Mouse (Mus musculus): ENCODE data around the gene Slc5a5. TPM values are rescaled to one million over a fixed set of nuclear protein-coding genes. Genes with fewer than 3 reads are reported as not detected.

The Slc5a5 gene
- polyA plus RNA-seq, 1 experiment, result 6.7 TPM

DNA sequence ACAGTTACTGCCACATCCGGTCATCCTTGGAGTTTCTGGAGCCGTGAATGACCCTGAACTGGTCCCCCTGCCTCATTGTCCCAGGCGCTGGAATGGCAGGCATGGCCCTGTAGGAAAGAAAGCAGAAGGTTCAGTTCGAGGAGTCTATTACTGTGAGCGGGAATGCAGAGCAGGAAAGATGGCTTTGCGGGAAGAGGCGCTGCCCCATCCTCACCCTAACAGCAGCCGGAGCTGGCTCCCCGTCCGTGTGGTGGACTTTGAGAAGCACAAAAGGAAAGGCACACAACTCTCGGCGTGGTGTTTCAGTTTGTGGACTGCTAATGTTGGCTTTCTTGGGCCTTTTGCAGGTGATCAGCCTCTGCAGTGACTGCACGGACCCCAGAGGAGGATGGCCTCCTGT lies 18.1 kb downstream of the Slc5a5 start:
- peak in 1 of 2 experiments; percentile 20 for DNase-seq
- peaks cover 11% of the 10 kb centered on the region for H3K4me1 ChIP-seq (ENCODE audit: control insufficient read depth, insufficient read depth, low read length)
- no peak overlapping the region for H3K27ac ChIP-seq (ENCODE audit: insufficient read depth, low read length)
- no peaks in the 10 kb centered on the region for H3K27me3 ChIP-seq (ENCODE audit: control insufficient read depth, insufficient read depth, low read length)
- WGBS, result 90% methylated on average over 13 of the region's 13 CpGs
- no peak overlapping the region for H3K4me3 ChIP-seq (replicated peaks; ENCODE audit: insufficient read depth, low read depth, low read length)
- TF ChIP-seq POLR2A (IDR thresholded peaks at IDR 0.05; ENCODE audit: borderline replicate concordance, insufficient read depth, low read length) (no peak), CTCF (IDR thresholded peaks at IDR 0.05; ENCODE audit: borderline replicate concordance, insufficient read depth, low read depth, low read length) (no peak)

DNA sequence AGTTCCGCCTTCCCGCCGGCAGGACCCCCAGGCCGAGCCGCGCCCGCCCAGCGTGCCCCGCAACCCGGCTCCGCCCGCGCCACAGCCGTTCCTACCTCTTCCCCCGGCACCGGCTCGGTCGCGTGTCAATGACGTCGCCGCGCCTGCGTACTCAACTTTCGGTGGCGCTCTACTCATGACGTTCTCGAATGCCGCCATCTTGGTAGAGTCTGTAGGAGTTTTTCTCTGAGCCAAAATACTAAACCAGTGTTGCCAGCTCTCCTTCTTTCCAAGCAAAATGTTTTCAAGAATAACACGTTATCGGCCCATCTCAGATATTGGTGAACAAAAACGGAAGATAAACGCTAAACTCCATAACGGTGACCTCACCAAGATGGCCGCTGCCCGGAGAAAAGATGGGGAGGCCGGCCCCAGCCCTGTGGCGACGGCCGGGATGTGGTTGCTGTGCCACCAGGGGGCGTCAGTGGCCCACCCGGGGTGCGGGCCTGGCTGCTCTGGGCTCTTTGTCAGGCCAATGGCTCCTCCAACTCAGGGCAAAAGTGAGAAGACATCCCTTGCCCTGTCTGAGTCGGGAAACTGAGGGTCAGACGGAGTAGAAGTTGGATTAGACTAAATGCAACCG lies 19.1 kb downstream of the Slc5a5 start, which contains the start of gene Ccdc124:
Ccdc124 (minus strand) TSS at position 572 of the 622 bp plus-strand sequence.
- peak; percentile 92 for TF ChIP-seq CTCF (IDR thresholded peaks at IDR 0.05; ENCODE audit: borderline replicate concordance, insufficient read depth, low read depth, low read length)
- TF ChIP-seq POLR2A (IDR thresholded peaks at IDR 0.05; ENCODE audit: borderline replicate concordance, insufficient read depth, low read length), result peak; percentile 79

DNA sequence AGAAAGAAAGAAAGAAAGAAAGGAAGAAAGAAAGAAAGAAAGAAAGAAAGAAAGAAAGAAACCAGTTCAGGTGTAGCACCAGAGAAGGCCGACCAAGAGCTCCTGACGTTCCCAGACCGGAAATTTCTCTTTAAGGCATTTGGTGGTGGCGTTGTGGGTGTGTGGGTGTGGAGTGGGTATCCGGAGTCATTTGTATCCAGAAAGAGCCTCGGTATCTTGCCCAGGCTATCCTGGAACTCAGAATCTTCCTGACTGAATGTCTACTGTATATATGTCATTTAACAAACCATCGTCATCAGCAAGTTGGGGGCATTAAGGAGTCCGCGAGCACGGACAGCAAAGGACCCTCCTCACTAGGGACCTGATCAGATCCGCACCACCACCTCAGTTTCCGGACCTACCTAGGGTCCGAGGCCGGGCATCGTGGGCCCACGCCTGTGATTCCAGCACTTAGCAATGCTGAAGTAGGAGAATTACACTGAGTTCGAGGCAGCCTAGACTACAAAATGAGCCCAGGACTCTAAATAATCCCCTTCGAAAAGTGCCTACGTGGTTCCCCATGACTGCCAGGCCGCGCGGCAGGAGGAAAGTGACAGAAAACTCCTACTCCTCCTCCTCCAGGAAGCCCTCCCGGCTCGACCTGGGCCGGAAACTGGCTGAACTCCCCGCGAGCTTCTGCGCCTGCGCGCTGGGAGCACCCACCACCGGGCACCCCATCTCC lies 19.8 kb downstream of the Slc5a5 start:
- H3K4me1 ChIP-seq (ENCODE audit: control insufficient read depth, insufficient read depth, low read length), result peaks cover 6% of the 10 kb centered on the region; the same call in 1 of the 2 replicates
- H3K4me3 ChIP-seq (replicated peaks; ENCODE audit: insufficient read depth, low read depth, low read length), result peak overlapping the region; percentile 71
- no peak for TF ChIP-seq CTCF (IDR thresholded peaks at IDR 0.05; ENCODE audit: borderline replicate concordance, insufficient read depth, low read depth, low read length)
- no peak for TF ChIP-seq POLR2A (IDR thresholded peaks at IDR 0.05; ENCODE audit: borderline replicate concordance, insufficient read depth, low read length)
- peak overlapping the region; percentile 89; the same call in 1 of the 2 replicates for H3K27ac ChIP-seq (ENCODE audit: insufficient read depth, low read length)
- WGBS, result 3% methylated on average over 31 of the region's 31 CpGs
- no peaks in the 10 kb centered on the region for H3K27me3 ChIP-seq (ENCODE audit: control insufficient read depth, insufficient read depth, low read length)
- DNase-seq, result no peak

More for the DNA sequence above, 19.1 kb downstream of the Slc5a5 start, which contains the start of gene Ccdc124:
- WGBS, result 1% methylated on average over 46 of the region's 46 CpGs
- Histone ChIP-seq H3K27ac (ENCODE audit: insufficient read depth, low read length) (peak within 1 kb of the TSS; percentile 89), H3K4me1 (ENCODE audit: control insufficient read depth, insufficient read depth, low read length) (peaks cover 6% of the 10 kb centered on the region; the same call in 1 of the 2 replicates), H3K4me3 (replicated peaks; ENCODE audit: insufficient read depth, low read depth, low read length) (peak within 1 kb of the TSS; percentile 71), H3K27me3 (ENCODE audit: control insufficient read depth, insufficient read depth, low read length) (no peaks in the 10 kb centered on the region)
- DNase-seq, result peak; percentile 95 to 96

DNA sequence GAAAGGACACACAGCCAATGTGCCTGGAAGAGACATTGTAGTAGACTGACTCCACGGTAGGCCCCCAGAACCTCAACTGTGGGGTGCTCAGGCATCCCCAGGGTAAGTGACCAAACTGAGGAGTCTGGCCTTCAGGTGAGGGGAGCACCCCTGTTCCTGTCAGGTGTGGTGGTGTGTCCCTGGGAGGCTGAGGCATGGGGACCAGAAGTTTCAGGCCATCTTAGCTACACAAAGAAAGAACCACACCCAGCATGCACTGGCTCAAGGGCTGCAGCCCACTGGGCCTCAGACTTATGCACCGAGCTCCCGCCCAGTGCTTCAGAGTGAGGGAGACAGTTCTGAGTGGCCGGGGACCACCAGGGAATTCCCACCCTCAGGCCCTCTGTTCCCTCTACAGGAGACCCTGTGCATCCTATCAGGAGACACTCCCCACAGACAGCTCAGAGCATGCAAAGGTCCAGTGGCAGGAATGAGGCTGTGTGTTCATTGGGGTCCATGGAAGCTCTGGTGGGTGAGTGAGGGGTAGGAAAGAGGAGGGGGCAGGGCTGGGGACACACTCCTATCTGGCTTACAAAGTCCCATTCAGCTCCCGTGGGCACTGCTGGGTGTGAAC lies 21.3 kb downstream of the Slc5a5 start:
- H3K4me3 ChIP-seq (replicated peaks; ENCODE audit: insufficient read depth, low read depth, low read length), result no peak overlapping the region
- no peak for TF ChIP-seq POLR2A (IDR thresholded peaks at IDR 0.05; ENCODE audit: borderline replicate concordance, insufficient read depth, low read length)
- no peak for TF ChIP-seq CTCF (IDR thresholded peaks at IDR 0.05; ENCODE audit: borderline replicate concordance, insufficient read depth, low read depth, low read length)
- 83% methylated on average over 5 of the region's 5 CpGs for WGBS
- DNase-seq, result no peak
- no peaks in the 10 kb centered on the region for H3K27me3 ChIP-seq (ENCODE audit: control insufficient read depth, insufficient read depth, low read length)
- H3K4me1 ChIP-seq (ENCODE audit: control insufficient read depth, insufficient read depth, low read length), result peaks cover 6% of the 10 kb centered on the region; the same call in 1 of the 2 replicates
- no peak overlapping the region for H3K27ac ChIP-seq (ENCODE audit: insufficient read depth, low read length)

DNA sequence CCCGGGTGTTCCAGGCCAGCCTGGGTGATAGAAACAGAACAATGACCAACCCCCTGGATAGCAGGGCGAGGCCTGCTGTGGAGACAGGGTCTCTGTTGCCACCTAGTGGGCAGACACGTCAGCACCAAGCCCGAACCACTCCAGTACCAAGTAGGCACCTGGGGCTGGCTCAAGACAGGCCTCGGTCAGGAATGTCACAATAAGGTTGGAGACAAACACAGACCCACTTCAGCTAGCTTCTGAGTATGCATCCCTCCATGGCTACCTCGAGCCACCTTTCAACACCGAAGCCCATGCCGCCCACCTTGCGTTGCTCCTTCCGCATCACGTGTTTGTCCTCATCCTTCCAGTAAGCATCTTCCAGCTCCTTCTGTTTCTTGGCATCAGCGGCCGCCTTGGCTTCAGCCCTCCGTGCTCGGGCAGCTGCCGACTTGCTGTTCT lies 22.9 kb downstream of the Slc5a5 start:
- TF ChIP-seq POLR2A (IDR thresholded peaks at IDR 0.05; ENCODE audit: borderline replicate concordance, insufficient read depth, low read length), result no peak
- peak; percentile 90 for TF ChIP-seq CTCF (IDR thresholded peaks at IDR 0.05; ENCODE audit: borderline replicate concordance, insufficient read depth, low read depth, low read length)
- 12% methylated on average over 16 of the region's 16 CpGs for WGBS
- Histone ChIP-seq H3K27ac (ENCODE audit: insufficient read depth, low read length) (no peak overlapping the region), H3K4me1 (ENCODE audit: control insufficient read depth, insufficient read depth, low read length) (peaks cover 10% of the 10 kb centered on the region), H3K27me3 (ENCODE audit: control insufficient read depth, insufficient read depth, low read length) (no peaks in the 10 kb centered on the region), H3K4me3 (replicated peaks; ENCODE audit: insufficient read depth, low read depth, low read length) (no peak overlapping the region)
- DNase-seq, result peak; percentile 67 to 72

DNA sequence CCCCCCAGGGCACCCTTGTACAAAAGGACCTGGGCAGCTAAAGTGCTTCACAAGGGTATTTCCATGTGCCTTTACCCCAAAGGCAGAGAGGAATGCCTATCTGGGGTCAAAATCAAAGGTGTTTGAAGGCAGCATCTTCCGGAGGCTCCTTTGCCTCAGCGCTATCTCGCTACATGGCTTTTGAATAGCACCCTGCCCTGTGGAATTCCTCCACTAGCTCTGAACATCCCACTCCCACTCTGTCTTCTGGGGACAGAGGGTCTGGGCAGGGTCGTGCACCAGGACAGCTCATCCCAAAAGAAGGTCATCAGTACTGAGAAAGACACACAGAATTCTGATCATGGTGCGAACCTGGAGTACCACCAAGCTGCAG lies 23.4 kb downstream of the Slc5a5 start:
- H3K27me3 ChIP-seq (ENCODE audit: control insufficient read depth, insufficient read depth, low read length), result no peaks in the 10 kb centered on the region
- DNase-seq, result no peak
- TF ChIP-seq POLR2A (IDR thresholded peaks at IDR 0.05; ENCODE audit: borderline replicate concordance, insufficient read depth, low read length) (no peak), CTCF (IDR thresholded peaks at IDR 0.05; ENCODE audit: borderline replicate concordance, insufficient read depth, low read depth, low read length) (no peak)
- peaks cover 11% of the 10 kb centered on the region for H3K4me1 ChIP-seq (ENCODE audit: control insufficient read depth, insufficient read depth, low read length)
- H3K4me3 ChIP-seq (replicated peaks; ENCODE audit: insufficient read depth, low read depth, low read length), result no peak overlapping the region
- WGBS, result 60% methylated on average over 5 of the region's 5 CpGs
- H3K27ac ChIP-seq (ENCODE audit: insufficient read depth, low read length), result no peak overlapping the region

DNA sequence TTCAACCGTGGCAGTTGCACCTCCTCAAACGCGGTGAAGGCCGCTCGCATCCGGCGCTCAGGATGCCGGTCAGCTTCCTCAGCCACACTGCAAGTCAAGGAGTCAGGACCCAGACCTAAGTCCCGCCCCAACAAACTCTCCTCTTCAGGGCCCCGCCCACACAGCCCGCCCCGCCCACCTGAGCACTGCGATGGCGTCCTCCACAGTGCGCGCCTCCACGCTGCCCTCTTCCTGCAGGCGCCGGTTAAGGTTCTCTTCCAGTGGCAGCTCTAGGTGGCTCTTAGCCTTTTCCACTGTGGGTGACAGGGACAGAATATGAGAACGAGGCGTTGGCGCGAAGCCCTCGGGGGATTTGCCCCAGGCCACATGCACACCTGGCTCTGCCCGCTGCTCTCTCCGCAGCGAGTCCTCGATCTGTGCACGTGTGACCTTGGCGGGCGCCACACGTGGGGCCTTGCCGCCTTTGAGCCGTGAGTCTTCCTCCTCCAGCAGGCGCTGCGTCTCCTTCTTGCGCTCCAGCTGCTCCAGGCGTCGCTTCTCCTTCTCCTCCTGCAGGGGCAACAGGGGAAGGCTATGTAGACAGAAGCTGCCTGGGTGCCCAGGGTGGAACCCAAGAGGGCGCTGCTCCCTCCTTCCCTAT lies 23.9 kb downstream of the Slc5a5 start:
- H3K27me3 ChIP-seq (ENCODE audit: control insufficient read depth, insufficient read depth, low read length), result no peaks in the 10 kb centered on the region

More for the DNA sequence above, 23.9 kb downstream of the Slc5a5 start:
- Histone ChIP-seq H3K4me1 (ENCODE audit: control insufficient read depth, insufficient read depth, low read length) (peaks cover 11% of the 10 kb centered on the region), H3K4me3 (replicated peaks; ENCODE audit: insufficient read depth, low read depth, low read length) (no peak overlapping the region), H3K27ac (ENCODE audit: insufficient read depth, low read length) (no peak overlapping the region)
- WGBS, result 46% methylated on average over 40 of the region's 40 CpGs
- TF ChIP-seq CTCF (IDR thresholded peaks at IDR 0.05; ENCODE audit: borderline replicate concordance, insufficient read depth, low read depth, low read length) (no peak), POLR2A (IDR thresholded peaks at IDR 0.05; ENCODE audit: borderline replicate concordance, insufficient read depth, low read length) (no peak)
- no peak for DNase-seq
